Mouse (Mus musculus): ENCODE data around the gene Spint4. TPM values are rescaled to one million over a fixed set of nuclear protein-coding genes. Genes with fewer than 3 reads are reported as not detected.
A peak's percentile ranks its signal among the peaks of the same experiment; 100 is the strongest.

Spint4 gene
- total RNA-seq, 2 experiments from 2014 or later = not detected

GRCm38 (mm10) chr2:164733259-164733658, 35.0 kb downstream of the Spint4 start:
- DNase-seq = no peak

- no peak for DNase-seq
Measured at GRCm38 (mm10) chr2:164734839-164735238, 36.5 kb downstream of the Spint4 start.

- DNase-seq = no peak
Measured at GRCm38 (mm10) chr2:164735446-164735845, 37.1 kb downstream of the Spint4 start.

GRCm38 (mm10) chr2:164737377-164738090, 39.2 kb downstream of the Spint4 start:
- DNase-seq = no peak

- DNase-seq = no peak
Measured at GRCm38 (mm10) chr2:164739876-164740275, 41.6 kb downstream of the Spint4 start.

GRCm38 (mm10) chr2:164744987-164745386, 46.7 kb downstream of the Spint4 start:
- no peak for DNase-seq

GRCm38 (mm10) chr2:164745843-164746479, 47.7 kb downstream of the Spint4 start, which contains the start of the genes Wfdc3 and Dnttip1:
Gene Wfdc3 (minus strand): TSS chr2:164745931.
Gene Dnttip1 (plus strand): TSS chr2:164745983.
- DNase-seq = peak; percentile 94 to 97

- no peak for DNase-seq
Measured at GRCm38 (mm10) chr2:164746693-164747092, 48.4 kb downstream of the Spint4 start.

- no peak for DNase-seq
Measured at GRCm38 (mm10) chr2:164748191-164748590, 49.9 kb downstream of the Spint4 start.

- DNase-seq = no peak
Measured at GRCm38 (mm10) chr2:164748991-164749390, 50.7 kb downstream of the Spint4 start.

Other genes with a start within 250 kb of the Spint4 start
- 10 to 100 TPM; 28.3 to 33.2 TPM for gene Sys1, start 241.5 kb upstream of the Spint4 start, total RNA-seq (2021)
- gene Gm20458, start 237.5 kb upstream of the Spint4 start, total RNA-seq (2021) = 1 to 10 TPM; 5.0 to 8.4 TPM
- not detected for gene Trp53tg5, start 224.8 kb upstream of the Spint4 start, total RNA-seq (2021)
- gene Dbndd2, start 212.4 kb upstream of the Spint4 start, total RNA-seq (2021) = 10 to 100 TPM in 1 of 2 experiments, 1 to 10 TPM in 1; 8.0 to 12.5 TPM
- 10 to 100 TPM; 74.0 to 98.3 TPM for gene Pigt, start 201.0 kb upstream of the Spint4 start, total RNA-seq (2021)
- gene Wfdc2, start 136.1 kb upstream of the Spint4 start, total RNA-seq (2021) = not detected
- not detected for gene Spint3, start 125.0 kb upstream of the Spint4 start, total RNA-seq (2021)
- under 1 TPM in 1 of 2 experiments, not detected in 1; 0.40 TPM for gene Wfdc6a, start 113.1 kb upstream of the Spint4 start, total RNA-seq (2021)
- gene Eppin, start 104.9 kb upstream of the Spint4 start, total RNA-seq (2021) = not detected
- gene Wfdc6b, start 85.0 kb upstream of the Spint4 start, total RNA-seq (2021) = not detected
- gene Wfdc8, start 84.9 kb upstream of the Spint4 start, total RNA-seq (2021) = not detected
- gene Wfdc16, start 59.7 kb upstream of the Spint4 start, total RNA-seq (2021) = not detected
- not detected for gene Wfdc10, start 42.5 kb upstream of the Spint4 start, total RNA-seq (2021)
- not detected for gene Wfdc9, start 41.9 kb upstream of the Spint4 start, total RNA-seq (2021)
- not detected for gene Wfdc11, start 24.4 kb upstream of the Spint4 start, total RNA-seq (2021)
- not detected for gene Wfdc13, start 13.4 kb upstream of the Spint4 start, total RNA-seq (2021)
- gene Spint5, start 16.8 kb downstream of the Spint4 start, total RNA-seq (2021) = not detected
- gene Wfdc3, start 47.4 kb downstream of the Spint4 start, total RNA-seq (2021) = under 1 TPM; 0.26 to 0.36 TPM
- 10 to 100 TPM; 39.8 to 44.2 TPM for gene Dnttip1, start 47.5 kb downstream of the Spint4 start, total RNA-seq (2021)
- 10 to 100 TPM in 1 of 2 experiments, 1 to 10 TPM in 1; 7.0 to 10.4 TPM for gene Ube2c, start 71.4 kb downstream of the Spint4 start, total RNA-seq (2021)
- under 1 TPM in 1 of 2 experiments, not detected in 1; 0.53 TPM for gene Tnnc2, start 81.5 kb downstream of the Spint4 start, total RNA-seq (2021)
- 10 to 100 TPM; 29.2 to 35.3 TPM for gene Snx21, start 87.3 kb downstream of the Spint4 start, total RNA-seq (2021)
- gene Acot8, start 106.4 kb downstream of the Spint4 start, total RNA-seq (2021) = 10 to 100 TPM; 31.5 to 33.6 TPM
- gene Zswim3, start 106.6 kb downstream of the Spint4 start, total RNA-seq (2021) = 1 to 10 TPM; 4.0 to 4.7 TPM
- gene Zswim1, start 124.2 kb downstream of the Spint4 start, total RNA-seq (2021) = 10 to 100 TPM in 1 of 2 experiments, 1 to 10 TPM in 1; 9.3 to 10.2 TPM
- not detected for gene Spata25, start 130.0 kb downstream of the Spint4 start, total RNA-seq (2021)
- gene Ctsa, start 134.4 kb downstream of the Spint4 start, total RNA-seq (2021) = 100 to 1,000 TPM; 105 to 112 TPM
- gene Neurl2, start 135.0 kb downstream of the Spint4 start, total RNA-seq (2021) = 1 to 10 TPM; 2.1 to 2.5 TPM
- gene Pltp, start 159.2 kb downstream of the Spint4 start, total RNA-seq (2021) = 10 to 100 TPM; 21.1 to 34.7 TPM
- gene Pcif1, start 180.8 kb downstream of the Spint4 start, total RNA-seq (2021) = 10 to 100 TPM; 45.4 to 53.9 TPM
- 10 to 100 TPM; 14.8 to 18.3 TPM for gene Zfp335, start 213.3 kb downstream of the Spint4 start, total RNA-seq (2021)
- gene Mmp9, start 242.3 kb downstream of the Spint4 start, total RNA-seq (2021) = under 1 TPM; 0.56 to 0.60 TPM